Mouse (Mus musculus) left cerebral cortex, postnatal 4 days (tissue): ENCODE data around the gene Cfap97. TPM values are rescaled to one million over a fixed set of nuclear protein-coding genes. Genes with fewer than 3 reads are reported as not detected.

Source experiments
- DNase-seq: peaks from one replicate; pipeline ENCODE4 v3.0.0-alpha.2; 2022
- intact Hi-C: fragments of 180-260 bp; cut with DNase I; formaldehyde crosslinking; loops from one replicate; pipeline ENCODE4 v1.15.1; 2025
- total RNA-seq, 2 experiments: library from RNA; stranded (reverse); gene quantifications; 2 replicates each; pipeline ENCODE4 v1.2.3; 2021

Gene Cfap97
- total RNA-seq, 2 experiments from 2014 or later = 17.5 to 20.8 TPM

DNA sequence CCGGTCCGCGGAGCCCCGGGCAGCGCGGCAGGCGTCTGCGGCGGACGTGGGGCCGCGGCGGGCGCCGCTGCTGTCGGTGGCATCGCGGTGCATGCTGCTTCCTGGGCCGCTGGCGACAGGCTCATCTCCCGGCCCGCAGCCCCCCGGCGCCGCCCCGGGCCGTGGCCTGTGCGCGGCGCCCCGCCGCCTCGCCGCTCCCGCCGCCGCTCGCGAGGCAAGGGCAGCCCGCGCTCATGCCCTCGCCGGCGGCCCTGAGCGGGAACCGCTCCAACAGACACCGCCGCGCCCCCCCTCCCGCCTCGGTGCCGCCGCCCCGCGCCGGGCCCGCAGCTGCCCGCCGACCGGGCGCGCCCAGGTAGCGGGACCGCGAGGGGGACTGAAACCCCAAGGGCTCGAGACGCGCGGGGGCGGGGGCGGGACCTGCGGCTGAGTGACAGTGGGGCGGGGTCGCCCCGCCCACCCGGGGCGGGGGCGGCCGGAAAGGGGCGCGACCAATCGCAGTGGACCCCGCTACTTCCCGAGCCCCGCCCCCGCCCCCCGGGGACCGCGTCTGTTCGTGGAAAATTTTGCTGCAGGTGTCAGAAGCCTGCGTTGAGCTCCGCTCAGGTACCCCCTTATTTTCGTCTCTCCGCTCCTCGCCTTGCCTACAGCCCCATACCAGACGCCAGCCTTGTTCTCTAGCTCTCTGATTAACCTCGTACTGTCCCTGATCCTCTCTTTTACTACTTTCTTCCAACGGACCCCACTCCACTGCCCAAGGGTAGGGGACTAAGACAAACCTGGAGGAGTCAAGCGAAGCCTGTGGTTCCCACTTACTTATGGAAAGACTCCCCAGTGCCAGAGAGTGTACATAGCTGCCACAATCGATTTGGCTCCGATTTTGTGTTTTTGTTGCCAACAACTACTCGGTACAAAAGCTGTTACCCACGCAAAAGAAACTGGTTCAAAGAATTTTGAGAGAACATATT lies 777 bp downstream of the Cfap97 start, which contains the start of gene Snx25:
Snx25 (minus strand) TSS at position 96 of the 968 bp plus-strand sequence.
- intact Hi-C loops = no loop called here
- DNase-seq = peak; percentile 92

DNA sequence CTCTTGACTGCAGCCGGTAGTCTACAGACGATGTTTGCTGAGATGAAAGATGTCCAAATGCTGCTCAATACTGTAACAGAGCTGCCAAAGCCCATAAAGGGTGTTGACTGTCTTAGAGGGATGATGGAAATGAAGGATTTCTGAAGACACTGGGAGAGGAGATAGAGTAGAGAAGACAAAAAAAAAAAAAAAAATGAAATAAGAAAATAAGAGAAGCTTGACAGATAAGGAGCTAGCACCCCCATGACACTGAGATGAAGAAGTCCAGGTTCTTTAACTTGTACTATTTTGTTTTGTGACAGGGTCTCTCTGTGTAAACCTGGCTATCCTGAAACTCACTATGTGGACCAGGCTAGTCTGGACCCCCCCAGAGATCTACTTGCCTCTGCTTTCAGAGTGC lies 1.5 kb downstream of the Cfap97 start:
- DNase-seq = no peak
- intact Hi-C loops = no loop called here

DNA sequence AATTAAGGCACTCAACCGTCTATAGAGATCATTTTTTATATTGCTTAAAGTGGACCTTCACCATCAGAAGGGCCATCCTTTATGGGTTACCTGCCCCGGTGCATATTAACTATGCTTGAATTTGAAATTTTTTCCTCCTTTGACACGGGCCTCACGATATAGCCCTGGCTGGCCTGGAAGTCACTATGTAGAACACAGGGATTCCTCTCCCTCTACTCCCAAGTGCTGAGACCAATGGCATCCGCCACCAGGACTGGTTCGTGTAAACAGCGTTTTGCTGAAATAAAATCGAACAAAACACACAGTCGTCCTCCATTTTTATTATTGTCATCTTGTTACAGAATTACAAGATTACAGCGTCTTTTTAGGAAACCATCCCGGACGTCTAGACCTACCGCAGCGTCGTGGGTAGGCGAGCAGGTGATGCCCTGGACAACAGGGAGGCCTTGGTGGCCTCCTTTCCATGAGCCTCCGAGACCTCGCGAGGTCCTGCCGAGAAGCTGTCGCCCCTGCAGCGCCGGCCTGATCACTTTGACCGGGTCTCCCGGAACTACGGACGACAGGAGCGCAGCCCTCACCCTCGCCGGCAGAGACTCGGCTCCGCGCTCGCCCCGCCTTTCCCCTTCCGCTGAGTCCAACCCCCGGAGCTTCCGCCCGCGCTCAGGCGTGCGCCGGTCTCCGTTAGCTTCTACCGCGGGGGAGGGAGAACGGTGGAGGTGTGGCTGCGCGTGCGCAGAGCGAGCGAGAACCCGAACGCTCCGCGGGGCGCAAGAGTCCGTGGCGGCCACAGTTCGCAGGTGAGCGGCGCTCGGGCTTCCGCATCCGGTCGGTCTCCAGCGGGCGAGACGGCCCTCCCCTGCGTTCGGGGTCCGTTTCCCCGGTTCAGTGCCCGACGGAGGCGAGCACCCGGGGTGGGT lies 11.6 kb downstream of the Cfap97 start:
- peak; percentile 96 for DNase-seq
- intact Hi-C loops = no loop called here

DNA sequence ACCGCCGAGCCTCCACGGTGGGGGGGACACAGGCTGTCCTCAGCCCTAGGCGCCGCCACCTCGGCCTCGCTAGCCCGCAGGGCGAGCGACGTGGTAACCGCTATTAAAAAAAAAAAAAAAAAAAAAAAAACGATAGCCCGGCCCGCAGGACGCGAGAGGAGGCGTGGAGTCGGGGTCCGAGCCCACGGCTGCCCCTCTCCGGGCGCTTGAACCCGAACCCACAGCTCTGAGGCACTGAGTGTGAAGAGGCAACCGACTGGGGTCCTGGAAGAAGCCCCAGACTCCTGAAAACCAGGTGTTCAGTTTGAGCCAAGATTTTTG lies 12.3 kb downstream of the Cfap97 start:
- no peak for DNase-seq
- intact Hi-C loops = no loop called here

DNA sequence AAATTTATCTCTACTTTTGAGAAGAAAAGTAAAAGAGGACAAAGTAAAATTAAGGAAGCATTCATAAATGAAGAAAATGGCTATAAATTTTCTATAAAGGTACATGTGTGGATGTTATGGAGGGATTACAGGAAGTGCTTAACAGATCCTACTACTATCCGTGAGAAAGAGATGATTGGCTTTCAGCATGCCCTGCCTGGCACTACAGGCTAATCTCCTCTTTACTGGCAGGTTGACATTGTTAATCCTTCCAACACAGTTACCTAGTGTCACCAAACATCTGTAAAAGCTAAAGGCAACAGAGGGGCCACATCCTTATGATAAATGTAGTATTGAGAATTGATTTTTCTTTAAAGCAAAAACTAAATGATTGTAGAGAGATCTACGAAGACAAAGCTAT lies 22.1 kb downstream of the Cfap97 start:
- DNase-seq = no peak
- intact Hi-C loops = no loop called here

DNA sequence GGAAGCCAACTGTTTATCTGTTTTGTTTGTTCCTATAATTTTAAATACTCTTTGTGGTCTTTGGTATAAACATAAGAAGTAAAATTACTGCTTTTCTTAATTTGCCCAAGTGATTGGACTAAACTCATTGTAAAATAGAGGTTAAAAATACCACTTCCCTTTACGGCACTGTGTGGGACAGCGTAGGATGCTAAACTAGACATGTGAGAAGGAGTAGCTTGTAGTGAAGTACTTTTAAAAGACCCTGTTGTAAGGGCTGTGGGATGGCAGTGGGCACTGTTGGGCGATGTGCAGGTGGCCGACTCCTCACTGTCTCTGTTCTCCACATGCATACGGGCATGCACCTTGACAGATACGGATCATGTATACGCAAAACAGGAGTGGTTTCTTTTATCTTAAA lies 28.6 kb downstream of the Cfap97 start:
- DNase-seq = no peak
- intact Hi-C loops = no loop called here

DNA sequence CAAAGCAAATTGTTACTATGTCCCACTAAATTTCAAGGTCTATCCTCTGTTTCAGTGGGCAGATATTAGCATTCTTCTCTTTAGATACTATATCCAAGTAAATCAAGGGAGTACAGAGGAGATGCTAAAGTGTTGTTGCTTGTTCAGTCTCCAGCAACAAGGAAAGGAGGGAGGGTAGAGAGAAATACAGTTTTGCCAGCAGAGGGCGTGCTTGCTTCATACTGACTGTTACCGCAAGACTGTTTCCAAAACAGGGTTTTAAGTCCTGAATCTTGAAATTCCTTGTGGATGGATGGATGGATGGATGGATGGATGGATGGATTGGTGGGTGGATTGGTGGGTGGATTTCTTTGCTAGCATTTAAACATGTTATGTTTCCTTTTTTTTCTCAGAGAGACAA lies 33.8 kb downstream of the Cfap97 start:
- intact Hi-C loops = loop anchor here (5.0 kb wide), 1 partner anchor 52 kb away; no protein-coding TSS in a partner anchor

DNA sequence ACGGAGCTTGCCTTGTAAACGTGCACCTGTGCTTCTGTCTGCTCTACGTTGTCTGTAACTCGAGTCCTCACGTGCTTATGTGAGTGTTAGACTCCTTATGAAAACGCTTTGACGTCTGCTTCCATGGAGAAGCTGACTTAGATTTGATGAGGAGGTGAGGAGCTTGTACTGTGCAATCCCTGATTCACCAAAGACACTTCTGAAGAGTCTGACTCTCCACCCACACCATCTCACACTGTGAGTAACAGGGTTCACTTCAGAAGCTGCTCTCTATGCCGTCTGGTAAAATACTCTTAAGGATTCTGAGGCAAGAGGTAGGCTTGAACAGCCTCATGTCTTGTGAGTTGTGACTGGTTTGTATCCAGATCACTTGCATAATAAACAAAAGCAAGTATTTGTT lies 41.5 kb downstream of the Cfap97 start:
- DNase-seq = no peak
- intact Hi-C loops = no loop called here

More for the DNA sequence above, 33.8 kb downstream of the Cfap97 start:
- DNase-seq = peak; percentile 57

DNA sequence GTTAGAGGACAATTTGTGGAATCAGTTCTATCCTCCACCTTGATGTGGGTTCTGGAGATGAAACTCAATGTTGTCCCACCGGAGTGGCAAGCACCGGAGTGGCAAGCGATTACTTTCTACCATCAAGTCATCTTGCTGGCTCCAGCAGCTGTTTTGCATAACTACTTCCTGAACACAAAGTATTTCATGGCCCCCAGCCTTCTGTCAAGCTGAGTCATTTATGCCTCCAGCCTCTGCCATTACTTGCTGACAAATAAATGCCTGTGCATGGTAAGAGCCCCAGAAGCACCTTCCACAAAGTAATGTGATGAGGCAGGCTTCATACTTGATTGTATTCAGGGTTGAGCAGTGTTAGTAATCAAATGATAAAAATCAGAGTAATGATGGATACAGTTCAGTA lies 45.3 kb downstream of the Cfap97 start:
- no peak for DNase-seq
- intact Hi-C loops = no loop called here

DNA sequence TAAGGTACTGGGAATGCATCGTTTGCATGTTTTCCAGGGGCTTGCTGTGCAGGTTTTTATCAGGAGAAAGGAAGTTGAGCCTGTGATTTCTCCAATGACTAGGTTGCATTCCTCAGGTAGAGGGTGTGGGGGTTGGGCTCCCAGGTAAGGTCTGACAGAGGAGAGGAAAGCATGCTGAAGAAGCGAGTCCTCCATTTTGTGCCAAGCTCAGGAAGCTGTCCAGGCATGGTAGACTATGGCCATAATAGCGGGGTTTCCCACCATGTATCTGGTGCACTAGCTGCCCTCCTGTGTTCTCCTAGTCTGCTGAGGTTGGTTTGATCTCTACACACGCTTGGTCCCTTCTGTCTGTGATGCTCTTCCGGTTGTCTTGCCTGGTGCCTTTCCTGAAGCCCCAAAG lies 46.1 kb downstream of the Cfap97 start:
- intact Hi-C loops = no loop called here

DNA sequence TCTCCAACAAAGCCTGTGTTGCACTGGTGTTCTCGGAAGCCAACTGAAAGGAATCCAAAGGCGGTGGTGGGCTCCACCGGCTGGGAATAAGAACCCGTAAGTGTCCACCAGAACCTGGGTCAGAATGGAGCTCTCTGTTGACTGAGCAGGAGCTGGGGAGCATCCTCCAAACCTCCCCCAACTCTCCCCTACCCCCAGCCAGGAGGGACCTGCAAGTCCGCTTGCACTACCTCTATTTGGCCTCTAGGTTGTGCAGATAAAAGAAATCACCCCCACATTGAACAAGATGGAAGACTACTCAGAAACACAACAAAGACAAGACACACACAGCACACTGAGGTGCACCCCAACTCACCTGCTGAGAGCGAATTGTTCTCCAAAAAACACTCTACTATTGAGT lies 50.8 kb downstream of the Cfap97 start:
- intact Hi-C loops = no loop called here
- DNase-seq = no peak

More for the DNA sequence above, 46.1 kb downstream of the Cfap97 start:
- no peak for DNase-seq

DNA sequence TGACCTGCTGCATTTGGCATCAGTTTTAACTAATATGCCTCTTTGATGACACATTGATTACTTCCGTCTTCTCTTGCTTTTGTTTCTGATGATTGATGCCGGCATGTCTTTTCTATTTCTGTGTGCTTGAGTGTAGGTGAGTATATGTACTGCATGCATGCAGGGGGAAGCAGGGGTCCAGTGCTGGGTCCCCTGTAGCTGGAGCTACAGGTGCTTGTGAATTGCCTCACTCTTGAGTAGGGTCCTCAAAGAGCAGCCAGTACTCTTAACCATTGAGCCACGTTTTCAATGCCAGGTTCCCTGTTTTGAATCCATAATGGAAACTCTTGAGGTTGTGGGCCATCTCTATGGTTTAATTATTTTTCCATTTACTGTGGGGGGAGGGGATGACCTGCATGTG lies 52.7 kb downstream of the Cfap97 start:
- intact Hi-C loops = no loop called here
- DNase-seq = no peak

DNA sequence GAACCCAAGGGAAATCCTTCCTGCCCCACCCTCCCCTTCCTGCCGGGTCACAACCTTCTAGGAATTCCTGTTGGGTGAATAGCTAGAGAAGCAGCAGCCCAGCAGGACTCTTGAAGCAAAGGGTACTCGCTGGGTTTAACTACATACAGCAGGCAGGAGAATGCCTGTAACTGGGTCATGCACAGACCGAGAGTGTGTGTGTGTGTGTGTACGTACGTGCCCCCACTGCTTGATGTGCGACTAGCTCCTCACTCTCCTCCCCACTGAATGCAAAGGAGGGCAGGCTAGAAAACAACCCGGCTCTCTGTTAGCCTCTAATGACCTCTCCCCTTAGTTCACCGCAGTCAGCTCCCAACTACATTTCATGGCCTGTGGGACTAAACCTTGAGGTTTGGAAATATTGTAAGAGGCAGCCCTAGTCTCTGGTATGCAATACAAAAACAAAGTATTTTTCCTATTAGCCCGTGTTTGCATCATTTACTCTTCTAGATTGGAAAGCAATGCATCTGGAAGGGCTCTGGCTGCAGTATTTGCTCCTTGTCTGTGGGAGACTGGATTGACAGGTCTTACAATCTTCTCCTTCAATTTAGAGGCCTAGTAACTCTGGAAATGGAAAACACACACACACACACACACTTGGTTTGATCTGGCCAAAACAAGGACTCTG lies 53.5 kb downstream of the Cfap97 start:
- no peak for DNase-seq
- intact Hi-C loops = no loop called here

DNA sequence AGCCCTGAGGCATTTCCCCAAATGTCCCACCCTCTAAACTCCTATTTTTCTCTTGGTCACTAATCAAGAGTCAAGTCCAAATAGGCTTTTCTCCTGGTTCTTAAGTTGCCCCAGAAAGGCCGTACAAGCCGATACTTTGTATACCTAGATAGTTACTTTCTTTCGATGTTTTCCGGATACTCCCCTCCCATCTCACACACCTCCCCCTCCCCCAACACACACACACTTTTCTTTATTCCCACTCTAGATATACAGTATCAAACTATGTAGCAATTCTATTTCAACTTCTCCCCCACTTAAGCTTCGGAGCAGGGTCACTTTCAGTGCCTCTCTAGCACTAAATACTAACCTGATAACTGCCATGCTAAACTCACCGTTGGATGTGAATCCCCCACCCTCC lies 54.5 kb downstream of the Cfap97 start:
- DNase-seq = no peak
- intact Hi-C loops = no loop called here

DNA sequence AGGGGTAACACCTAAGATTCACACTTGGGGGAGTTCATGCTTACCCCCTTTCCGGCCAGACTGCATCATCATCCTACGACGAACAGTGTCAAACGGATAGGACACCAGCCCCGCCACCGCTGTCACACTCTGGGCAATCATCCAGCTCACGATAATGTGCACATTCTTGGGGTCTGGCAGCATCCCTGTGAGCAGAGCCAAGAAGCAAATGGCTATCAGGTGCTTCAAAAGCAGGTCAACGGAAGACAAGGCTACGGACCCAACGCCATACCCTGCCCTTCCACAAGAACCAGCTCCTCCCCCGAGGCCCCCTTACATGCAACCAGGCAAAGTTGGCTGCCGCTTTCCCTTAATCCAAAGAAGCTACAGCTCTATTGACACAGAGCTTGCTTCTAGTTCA lies 56.8 kb downstream of the Cfap97 start:
- intact Hi-C loops = no loop called here
- DNase-seq = peak; percentile 84

DNA sequence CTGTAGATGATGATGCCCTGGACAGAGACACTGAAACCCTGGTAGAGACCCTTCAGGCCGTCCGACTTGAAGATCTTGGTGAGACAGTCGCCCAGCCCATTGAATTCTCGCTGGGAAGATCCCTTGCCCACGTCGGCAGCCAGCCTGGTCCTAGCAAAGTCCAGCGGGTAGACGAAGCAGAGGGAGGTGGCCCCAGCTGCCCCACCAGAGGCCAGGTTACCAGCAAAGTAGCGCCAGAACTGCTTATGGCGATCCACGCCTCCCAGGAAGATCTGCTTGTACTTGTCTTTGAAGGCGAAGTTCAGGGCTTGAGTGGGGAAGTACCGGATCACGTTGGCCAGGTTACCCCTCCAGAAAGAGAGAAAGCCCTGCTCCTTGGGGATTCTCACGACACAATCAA lies 57.5 kb downstream of the Cfap97 start:
- intact Hi-C loops = no loop called here
- peak; percentile 23 for DNase-seq

DNA sequence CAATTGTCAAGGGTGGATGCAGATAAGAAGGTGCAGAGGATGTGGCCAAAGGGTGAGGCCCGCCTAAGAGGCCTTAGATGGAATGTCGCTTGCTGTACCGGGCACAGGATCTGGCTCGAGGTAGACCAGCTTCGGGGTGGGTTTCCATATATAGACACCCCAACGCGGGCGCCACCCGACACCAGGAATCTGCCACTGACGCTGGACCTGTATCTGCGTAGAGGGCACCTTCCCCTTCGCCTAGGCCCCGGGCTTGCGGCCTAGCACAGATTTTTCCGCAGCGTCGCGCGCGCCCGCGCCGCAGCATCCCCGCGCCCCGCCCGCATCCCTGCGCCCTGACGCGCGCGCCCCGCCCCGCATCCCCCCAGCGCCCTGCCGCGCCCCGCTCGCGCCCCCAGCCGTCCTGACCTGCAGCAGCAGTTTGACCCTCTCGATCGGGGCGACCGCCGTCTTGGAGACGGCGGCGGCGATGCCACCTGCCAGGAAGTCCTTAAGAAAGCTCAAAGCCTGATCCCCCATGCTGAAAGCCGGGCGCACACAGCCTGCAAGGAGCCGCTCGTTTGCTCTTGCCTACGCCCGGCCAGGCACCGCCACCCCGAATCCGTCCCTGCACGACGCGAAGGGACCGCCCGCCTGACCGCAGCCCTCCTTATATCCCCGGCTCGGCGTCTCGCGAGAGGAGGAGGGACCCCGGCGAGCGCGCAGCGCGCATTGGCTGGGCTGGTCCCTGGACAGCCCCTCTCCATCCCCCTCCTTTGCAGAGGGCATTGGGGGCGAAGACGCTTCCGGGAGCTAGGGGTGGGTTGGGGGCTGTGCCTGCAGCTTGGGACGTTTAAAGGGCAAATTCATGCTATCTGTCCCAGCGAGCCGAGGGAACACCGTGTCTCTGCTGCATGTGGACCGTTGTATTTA lies 59.1 kb downstream of the Cfap97 start, which contains the start of gene Slc25a4:
Slc25a4 (minus strand) TSS at position 881 of the 912 bp plus-strand sequence.
- peak; percentile 99 for DNase-seq
- intact Hi-C loops = no loop called here

DNA sequence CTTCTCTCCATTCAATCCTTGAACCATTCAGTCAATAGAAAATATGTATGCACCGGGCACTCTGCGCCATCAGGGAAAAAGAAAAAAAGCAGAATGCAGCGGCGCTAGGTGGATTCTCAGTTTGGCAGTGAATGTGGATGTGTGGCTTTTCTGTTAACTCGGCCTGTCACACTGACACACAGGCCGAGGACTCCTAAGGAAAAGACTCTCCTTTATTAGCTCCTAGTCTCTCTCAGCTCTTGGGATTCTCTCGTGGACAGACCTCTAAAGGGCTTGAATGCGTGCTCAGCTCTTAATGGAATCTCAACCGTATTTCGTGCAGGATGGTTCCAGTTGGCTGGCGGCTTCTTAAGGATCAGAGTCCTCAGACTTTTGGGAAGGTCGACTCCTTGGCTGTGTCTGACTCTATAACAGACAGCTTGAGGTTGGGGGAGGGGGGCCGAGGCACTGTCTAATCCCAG lies 60.1 kb downstream of the Cfap97 start:
- intact Hi-C loops = no loop called here
- no peak for DNase-seq

DNA sequence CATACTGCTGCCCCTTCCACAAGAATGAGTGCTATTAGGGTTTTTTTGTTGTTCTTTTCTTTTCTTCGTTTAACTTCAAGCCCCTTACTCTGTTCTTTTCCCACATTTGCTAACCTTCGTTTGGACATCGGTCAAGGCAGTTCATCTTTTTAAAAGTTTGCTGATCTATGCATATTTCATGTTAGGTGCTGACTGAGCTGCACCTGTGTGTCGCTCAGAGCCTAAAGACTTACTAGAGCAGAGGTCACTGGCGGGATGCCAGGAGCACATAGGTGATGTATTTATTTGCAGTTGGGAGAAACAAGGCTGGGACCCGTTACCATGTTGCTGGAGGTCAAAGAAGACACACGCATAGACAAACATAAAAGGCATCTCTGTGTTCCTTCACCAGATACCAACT lies 60.6 kb downstream of the Cfap97 start:
- intact Hi-C loops = no loop called here
- no peak for DNase-seq
